Mouse (Mus musculus) embryo, embryonic 10.5 days (tissue): ENCODE results near the gene Il4i1.
A peak's percentile ranks its signal among the peaks of the same experiment; 100 is the strongest.

Experiments used
- DNase-seq: peaks from one replicate; pipeline ENCODE4 v3.0.0-alpha.2; 2015; ENCODE audit warnings: low spot score

The Il4i1 gene

DNA sequence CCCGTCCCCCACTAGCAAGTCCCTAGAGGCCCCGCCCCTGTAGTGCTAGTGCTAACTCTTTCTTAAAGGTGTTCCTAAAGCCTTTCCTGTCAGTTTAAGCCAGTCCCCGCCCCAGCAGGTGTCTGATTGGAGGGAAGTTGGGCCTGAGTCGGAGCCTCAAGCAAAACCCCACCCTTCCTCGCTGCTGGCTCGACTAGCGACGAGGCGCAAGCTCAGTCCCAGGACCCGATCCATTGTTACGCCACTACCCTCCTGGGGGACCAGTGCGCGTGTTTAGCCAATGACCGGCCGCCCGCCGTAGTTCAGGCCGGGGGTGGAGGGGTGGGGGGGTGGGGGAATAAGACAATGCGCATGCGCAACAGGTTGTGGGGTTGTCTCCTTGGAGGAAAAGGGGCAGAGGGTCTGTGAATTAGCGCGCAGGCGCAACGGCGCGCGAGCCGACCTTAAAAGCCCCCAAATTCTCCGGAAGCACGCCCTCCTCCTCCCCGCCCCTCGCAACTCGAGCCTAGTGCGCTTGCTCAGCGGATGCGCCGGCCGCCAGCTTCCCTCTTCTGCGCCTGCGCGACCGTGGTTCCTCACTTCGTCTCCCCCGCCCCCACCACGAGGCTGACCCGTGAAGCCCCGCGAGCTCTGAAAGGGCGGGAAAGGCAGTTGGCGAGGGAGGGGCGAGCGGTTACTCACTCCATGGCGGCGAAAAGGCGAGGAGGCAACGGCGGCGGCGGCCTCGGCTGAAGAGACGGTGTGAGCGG is at the start of gene Il4i1, which contains the start of gene Nup62:
Gene Il4i1 (plus strand): TSS at position 667 of the 749 bp plus-strand sequence.
Gene Nup62 (plus strand): TSS at position 368 of the 749 bp plus-strand sequence.
- DNase-seq, result peak; percentile 100

DNA sequence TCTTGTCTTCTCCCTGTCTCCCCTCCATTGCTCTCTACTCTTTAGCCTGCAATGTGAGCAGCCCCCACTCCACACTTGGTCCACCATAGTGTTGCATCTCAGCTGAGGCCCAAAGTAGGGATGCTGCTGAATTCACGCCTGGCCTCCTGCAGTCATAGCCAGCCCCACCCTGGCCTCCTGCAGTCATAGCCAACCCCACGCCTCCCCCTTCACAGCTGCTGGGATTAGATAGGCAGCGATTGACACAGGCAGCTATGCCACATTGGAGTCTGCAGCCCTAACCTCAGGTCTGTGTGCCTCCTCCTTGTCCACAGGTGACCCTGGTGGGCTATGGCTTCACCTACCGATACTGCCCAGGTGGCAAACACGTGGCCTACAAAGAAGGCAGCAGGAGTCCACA is 48.1 kb upstream of the Il4i1 start:
- no peak for DNase-seq

- DNase-seq, result peak; percentile 91
Observed at GRCm38 (mm10) chr7:44770046-44770578, 46.1 kb upstream of the Il4i1 start.

- DNase-seq, result no peak
Observed at GRCm38 (mm10) chr7:44772591-44773204, 43.5 kb upstream of the Il4i1 start.

- DNase-seq, result no peak
Observed at GRCm38 (mm10) chr7:44776849-44777498, 39.2 kb upstream of the Il4i1 start.

GRCm38 (mm10) chr7:44780101-44780500 is 36.1 kb upstream of the Il4i1 start:
- no peak for DNase-seq

- no peak for DNase-seq
Observed at GRCm38 (mm10) chr7:44789531-44789930, 26.7 kb upstream of the Il4i1 start.

DNA sequence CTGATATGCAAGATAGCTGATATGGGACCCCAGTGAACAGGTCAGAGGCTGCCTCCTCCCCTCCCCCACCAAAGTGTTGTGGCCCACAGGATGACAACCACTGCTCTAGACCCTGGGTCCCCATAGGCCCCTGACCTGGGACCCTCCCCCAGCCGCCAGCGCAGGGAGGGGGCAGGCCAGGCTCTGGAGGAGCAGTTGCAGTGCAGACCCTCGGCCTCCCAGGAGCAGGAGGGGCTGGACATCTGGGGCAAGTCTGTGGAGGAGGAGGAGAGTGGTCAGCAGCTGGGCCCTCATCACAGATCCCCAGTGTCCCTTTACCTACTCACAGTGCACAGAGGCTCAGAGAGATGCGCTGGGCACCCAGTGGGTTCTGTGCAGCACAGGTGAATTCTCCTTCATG is 26.1 kb upstream of the Il4i1 start:
- no peak for DNase-seq

DNA sequence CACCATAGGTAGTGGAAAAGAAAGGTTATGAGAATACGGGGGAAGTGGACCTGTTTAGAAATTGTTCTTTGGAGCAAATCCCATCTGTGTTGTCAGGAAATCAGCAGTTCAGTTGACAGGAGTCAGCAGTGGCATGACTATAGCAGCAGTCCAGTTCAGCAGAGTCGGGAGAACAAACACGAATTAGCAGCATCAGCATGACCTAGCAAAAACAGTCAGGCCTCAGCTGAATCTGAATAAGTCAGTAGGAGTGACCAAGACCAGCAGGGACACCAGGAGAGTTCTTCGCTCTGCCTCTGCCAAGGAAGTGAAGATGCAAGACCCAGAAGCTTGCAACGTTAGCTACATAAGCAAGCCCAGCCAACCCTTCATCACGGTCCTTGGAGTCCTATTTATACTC is 23.4 kb upstream of the Il4i1 start:
- no peak for DNase-seq

DNA sequence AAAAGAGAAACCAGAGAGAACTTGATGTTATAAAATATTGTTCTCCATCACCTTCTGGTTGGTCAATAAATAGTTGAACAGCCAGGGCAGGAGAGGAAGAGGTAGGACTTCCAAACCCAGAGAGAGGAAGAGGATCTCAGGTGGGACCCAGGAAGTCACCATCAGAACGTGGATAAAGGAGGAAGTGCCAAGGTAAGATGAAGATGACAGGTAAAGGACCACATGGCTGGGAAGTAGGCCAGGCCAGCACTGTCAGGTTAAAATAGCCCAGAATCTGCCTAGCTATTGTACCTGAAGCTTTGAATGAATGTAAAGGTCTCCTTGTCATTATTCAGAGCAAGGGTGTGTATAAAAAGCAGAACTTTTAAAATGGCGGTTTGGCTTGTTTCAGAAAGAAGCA is 7.3 kb upstream of the Il4i1 start:
- no peak for DNase-seq

GRCm38 (mm10) chr7:44809466-44809865 is 6.7 kb upstream of the Il4i1 start:
- DNase-seq, result no peak

DNA sequence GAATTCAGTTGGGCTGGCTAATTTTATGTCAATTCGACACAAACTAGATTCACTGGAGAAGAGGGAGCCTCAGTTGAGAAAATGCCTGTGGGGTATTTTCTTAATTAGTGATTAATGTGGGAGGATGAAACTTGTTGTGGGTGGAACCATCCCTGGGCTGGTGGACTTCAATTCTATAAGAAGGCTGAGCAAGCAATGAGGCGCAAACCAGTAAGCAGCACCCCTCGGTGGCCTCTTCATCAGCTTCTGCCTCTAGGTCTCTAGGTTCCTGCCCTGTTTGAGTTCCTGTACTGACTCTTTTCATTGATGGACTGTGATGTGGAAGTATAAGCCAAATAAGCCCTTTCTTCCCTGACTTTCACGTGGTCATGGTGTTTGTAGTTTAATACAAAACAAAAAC is 5.8 kb upstream of the Il4i1 start:
- DNase-seq, result no peak

GRCm38 (mm10) chr7:44810819-44811557 is 5.2 kb upstream of the Il4i1 start:
- no peak for DNase-seq

DNA sequence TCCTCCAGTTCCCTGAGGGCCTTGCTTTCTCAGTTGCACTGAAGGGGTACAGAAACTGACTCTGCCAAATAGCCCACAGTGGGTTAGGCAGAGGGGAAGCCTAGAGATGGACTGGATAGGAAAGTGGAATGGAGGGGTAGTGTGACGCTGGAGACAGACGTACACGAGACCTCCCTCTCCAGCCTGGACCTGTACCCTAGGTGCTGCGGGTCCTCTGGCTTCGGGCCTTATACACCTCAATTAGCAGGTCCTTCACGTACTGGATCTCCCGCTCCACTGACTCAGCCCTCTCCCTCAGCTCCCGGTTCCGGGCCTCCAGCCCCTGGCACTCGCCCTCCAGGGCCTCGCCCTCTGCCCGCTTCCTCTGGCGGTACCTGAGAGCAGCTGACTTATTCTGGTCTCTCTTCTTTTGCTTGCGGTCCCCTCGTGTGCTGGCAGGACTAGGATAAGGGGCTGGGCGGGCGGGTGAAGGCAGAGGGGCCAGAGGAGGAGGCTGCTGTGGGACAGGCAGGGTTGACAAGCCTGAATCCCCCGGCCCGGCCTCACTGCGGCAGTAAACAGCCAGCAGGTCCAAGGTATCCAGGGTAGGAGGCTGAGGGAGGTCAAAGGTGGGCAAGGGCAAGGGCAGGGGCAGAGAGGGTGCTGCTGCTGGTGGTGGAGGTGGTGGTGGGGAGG is 3.4 kb upstream of the Il4i1 start:
- no peak for DNase-seq

- DNase-seq, result no peak
Observed at GRCm38 (mm10) chr7:44813985-44814384, 2.2 kb upstream of the Il4i1 start.

- no peak for DNase-seq
Observed at GRCm38 (mm10) chr7:44814423-44814822, 1.8 kb upstream of the Il4i1 start.

DNA sequence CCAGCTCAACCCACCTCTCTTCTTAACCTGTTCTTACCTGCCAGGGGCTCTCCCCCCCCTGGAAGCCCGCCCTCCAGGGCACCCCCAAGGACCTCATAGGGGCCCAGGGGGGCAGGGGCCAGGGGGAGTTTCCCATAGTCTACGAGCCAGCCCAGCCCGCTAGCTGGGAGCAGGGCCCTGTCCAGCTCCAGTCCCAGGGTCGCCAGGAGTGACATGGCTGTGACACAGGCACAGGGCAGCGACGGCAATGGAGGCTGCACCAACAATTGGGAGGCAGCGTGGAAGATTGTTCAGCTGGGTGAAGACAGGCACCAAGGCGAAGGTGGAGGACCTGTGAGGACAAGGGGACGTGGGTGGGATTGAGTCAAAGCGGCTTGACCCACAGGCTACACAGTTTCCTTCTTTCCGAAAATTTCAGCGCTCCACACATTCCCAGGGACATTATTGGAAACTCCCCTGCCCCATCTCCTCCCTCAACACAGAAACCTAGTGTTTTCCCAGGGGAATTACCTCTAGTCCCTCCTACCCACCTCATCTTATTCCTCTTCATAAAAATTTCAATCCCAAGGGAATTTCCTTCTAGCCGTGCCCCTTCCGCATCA is 1.1 kb upstream of the Il4i1 start:
- peak; percentile 13 for DNase-seq

GRCm38 (mm10) chr7:44816470-44817021 is 359 bp downstream of the Il4i1 start, which contains the start of gene Atf5:
Gene Atf5, minus strand, starts transcription at chr7:44816658.
- DNase-seq, result peak; percentile 67

- no peak for DNase-seq
Observed at GRCm38 (mm10) chr7:44817441-44817840, 1.3 kb downstream of the Il4i1 start.

- no peak for DNase-seq
Observed at GRCm38 (mm10) chr7:44818164-44818563, 2.0 kb downstream of the Il4i1 start.

- no peak for DNase-seq
Observed at GRCm38 (mm10) chr7:44818751-44819235, 2.6 kb downstream of the Il4i1 start.
